Mouse (Mus musculus): Measurements from ENCODE around the gene Igfbp4.

The Igfbp4 gene

GRCm38 (mm10) chr11:99080902-99081543, 40.0 kb downstream of the Igfbp4 start:
- DNase-seq (ENCODE audit: low spot score), result no peak

GRCm38 (mm10) chr11:99081566-99081965, 40.5 kb downstream of the Igfbp4 start:
- DNase-seq (ENCODE audit: low spot score), result no peak

GRCm38 (mm10) chr11:99082098-99082497, 41.1 kb downstream of the Igfbp4 start:
- DNase-seq (ENCODE audit: low spot score), result no peak

- DNase-seq (ENCODE audit: low spot score), result no peak
Observed at GRCm38 (mm10) chr11:99083516-99083915, 42.5 kb downstream of the Igfbp4 start.

GRCm38 (mm10) chr11:99084366-99084765, 43.3 kb downstream of the Igfbp4 start:
- DNase-seq (ENCODE audit: low spot score), result no peak

- DNase-seq (ENCODE audit: low spot score), result no peak
Observed at GRCm38 (mm10) chr11:99088486-99088885, 47.4 kb downstream of the Igfbp4 start.

- no peak for DNase-seq (ENCODE audit: low spot score)
Observed at GRCm38 (mm10) chr11:99089077-99089601, 48.1 kb downstream of the Igfbp4 start, which contains the start of gene Tns4. Tns4 (minus strand) TSS chr11:99089306.

GRCm38 (mm10) chr11:99090391-99090790, 49.3 kb downstream of the Igfbp4 start:
- DNase-seq (ENCODE audit: low spot score), result no peak

- no peak for DNase-seq (ENCODE audit: low spot score)
Observed at GRCm38 (mm10) chr11:99091666-99092065, 50.6 kb downstream of the Igfbp4 start.

- no peak for DNase-seq (ENCODE audit: low spot score)
Observed at GRCm38 (mm10) chr11:99093740-99094139, 52.7 kb downstream of the Igfbp4 start.

- DNase-seq (ENCODE audit: low spot score), result no peak
Observed at GRCm38 (mm10) chr11:99094911-99095676, 54.0 kb downstream of the Igfbp4 start.

GRCm38 (mm10) chr11:99095759-99096158, 54.7 kb downstream of the Igfbp4 start:
- no peak for DNase-seq (ENCODE audit: low spot score)

- no peak for DNase-seq (ENCODE audit: low spot score)
Observed at GRCm38 (mm10) chr11:99096417-99096816, 55.4 kb downstream of the Igfbp4 start.

GRCm38 (mm10) chr11:99096996-99097774, 56.1 kb downstream of the Igfbp4 start:
- no peak for DNase-seq (ENCODE audit: low spot score)

- DNase-seq (ENCODE audit: low spot score), result no peak
Observed at GRCm38 (mm10) chr11:99098924-99099323, 57.9 kb downstream of the Igfbp4 start.

- DNase-seq (ENCODE audit: low spot score), result no peak
Observed at GRCm38 (mm10) chr11:99099516-99099915, 58.5 kb downstream of the Igfbp4 start.

GRCm38 (mm10) chr11:99100215-99100614, 59.2 kb downstream of the Igfbp4 start:
- no peak for DNase-seq (ENCODE audit: low spot score)

- no peak for DNase-seq (ENCODE audit: low spot score)
Observed at GRCm38 (mm10) chr11:99101693-99102092, 60.6 kb downstream of the Igfbp4 start.

- DNase-seq (ENCODE audit: low spot score), result no peak
Observed at GRCm38 (mm10) chr11:99102575-99103270, 61.7 kb downstream of the Igfbp4 start.

All from c-Kit-positive CD71-positive TER-119-positive erythroid progenitor cells, embryonic 14.5 days (primary cell).